Mouse (Mus musculus): ENCODE measurements around the gene Lpcat3. TPM values are rescaled to one million over a fixed set of nuclear protein-coding genes. Genes with fewer than 3 reads are reported as not detected.
A peak's percentile ranks its signal among the peaks of the same experiment; 100 is the strongest.

Lpcat3 gene
- polyA plus RNA-seq, 1 experiment: 215 TPM

- TF ChIP-seq POLR2A (IDR thresholded peaks at IDR 0.05; ENCODE audit: low read depth, low read length) (no peak), CTCF (conservative IDR thresholded peaks at IDR 0.05; ENCODE audit: insufficient read depth, insufficient read length, low read depth, low read length) (no peak)
- Histone ChIP-seq H3K27me3 (replicated peaks; ENCODE audit: control insufficient read depth, insufficient read depth, low read length) (no peaks in the 10 kb centered on the region), H3K4me1 (ENCODE audit: control insufficient read depth, insufficient read depth, low read length) (peaks cover 21% of the 10 kb centered on the region), H3K36me3 (ENCODE audit: control insufficient read depth, insufficient read depth, low read length) (no peaks in the 10 kb centered on the region), H3K4me3 (ENCODE audit: insufficient read depth, low read depth, low read length) (no peak overlapping the region), H3K27ac (ENCODE audit: insufficient read depth, low read depth, low read length) (no peak overlapping the region)
- 65% methylated on average over 8 of the region's 8 CpGs for WGBS
- no peak for DNase-seq
Observed at GRCm38 (mm10) chr6:124688151-124688758, 25.4 kb downstream of the Lpcat3 start.

- Histone ChIP-seq H3K4me1 (ENCODE audit: control insufficient read depth, insufficient read depth, low read length) (peaks cover 21% of the 10 kb centered on the region), H3K4me3 (ENCODE audit: insufficient read depth, low read depth, low read length) (no peak overlapping the region), H3K36me3 (ENCODE audit: control insufficient read depth, insufficient read depth, low read length) (no peaks in the 10 kb centered on the region), H3K27ac (ENCODE audit: insufficient read depth, low read depth, low read length) (no peak overlapping the region), H3K27me3 (replicated peaks; ENCODE audit: control insufficient read depth, insufficient read depth, low read length) (no peaks in the 10 kb centered on the region)
- no peak for DNase-seq
- 77% methylated on average over 3 of the region's 3 CpGs for WGBS
- no peak for TF ChIP-seq POLR2A (IDR thresholded peaks at IDR 0.05; ENCODE audit: low read depth, low read length)
Observed at GRCm38 (mm10) chr6:124689011-124689410, 26.2 kb downstream of the Lpcat3 start.

- Histone ChIP-seq H3K4me1 (ENCODE audit: control insufficient read depth, insufficient read depth, low read length) (peaks cover 26% of the 10 kb centered on the region), H3K27ac (ENCODE audit: insufficient read depth, low read depth, low read length) (no peak overlapping the region), H3K36me3 (ENCODE audit: control insufficient read depth, insufficient read depth, low read length) (no peaks in the 10 kb centered on the region), H3K4me3 (ENCODE audit: insufficient read depth, low read depth, low read length) (no peak overlapping the region), H3K27me3 (replicated peaks; ENCODE audit: control insufficient read depth, insufficient read depth, low read length) (no peaks in the 10 kb centered on the region)
- WGBS: 60% methylated on average over 3 of the region's 3 CpGs
- TF ChIP-seq POLR2A (IDR thresholded peaks at IDR 0.05; ENCODE audit: low read depth, low read length) (no peak), CTCF (conservative IDR thresholded peaks at IDR 0.05; ENCODE audit: insufficient read depth, insufficient read length, low read depth, low read length) (no peak)
- peak; percentile 22 for DNase-seq
Observed at GRCm38 (mm10) chr6:124690517-124690916, 27.7 kb downstream of the Lpcat3 start.

GRCm38 (mm10) chr6:124693243-124693981 lies 30.6 kb downstream of the Lpcat3 start:
- Histone ChIP-seq H3K4me3 (ENCODE audit: insufficient read depth, low read depth, low read length) (no peak overlapping the region), H3K4me1 (ENCODE audit: control insufficient read depth, insufficient read depth, low read length) (peaks cover 26% of the 10 kb centered on the region), H3K27ac (ENCODE audit: insufficient read depth, low read depth, low read length) (peak overlapping the region; percentile 90), H3K27me3 (replicated peaks; ENCODE audit: control insufficient read depth, insufficient read depth, low read length) (no peaks in the 10 kb centered on the region), H3K36me3 (ENCODE audit: control insufficient read depth, insufficient read depth, low read length) (no peaks in the 10 kb centered on the region)
- 30% methylated on average over 15 of the region's 15 CpGs for WGBS
- peak; percentile 71 for DNase-seq
- no peak for TF ChIP-seq CTCF (conservative IDR thresholded peaks at IDR 0.05; ENCODE audit: insufficient read depth, insufficient read length, low read depth, low read length)
- no peak for TF ChIP-seq POLR2A (IDR thresholded peaks at IDR 0.05; ENCODE audit: low read depth, low read length)

- H3K4me3 ChIP-seq (ENCODE audit: insufficient read depth, low read depth, low read length): no peak overlapping the region
Observed at GRCm38 (mm10) chr6:124694166-124694955, 31.5 kb downstream of the Lpcat3 start.

GRCm38 (mm10) chr6:124696441-124697150 lies 33.8 kb downstream of the Lpcat3 start:
- DNase-seq: no peak
- H3K27me3 ChIP-seq (replicated peaks; ENCODE audit: control insufficient read depth, insufficient read depth, low read length): no peaks in the 10 kb centered on the region
- TF ChIP-seq CTCF (conservative IDR thresholded peaks at IDR 0.05; ENCODE audit: insufficient read depth, insufficient read length, low read depth, low read length) (no peak), POLR2A (IDR thresholded peaks at IDR 0.05; ENCODE audit: low read depth, low read length) (no peak)
- no peak overlapping the region for H3K4me3 ChIP-seq (ENCODE audit: insufficient read depth, low read depth, low read length)
- H3K36me3 ChIP-seq (ENCODE audit: control insufficient read depth, insufficient read depth, low read length): no peaks in the 10 kb centered on the region
- no peak overlapping the region for H3K27ac ChIP-seq (ENCODE audit: insufficient read depth, low read depth, low read length)
- H3K4me1 ChIP-seq (ENCODE audit: control insufficient read depth, insufficient read depth, low read length): peaks cover 32% of the 10 kb centered on the region
- 77% methylated on average over 7 of the region's 7 CpGs for WGBS

More at GRCm38 (mm10) chr6:124694166-124694955, 31.5 kb downstream of the Lpcat3 start:
- H3K4me1 ChIP-seq (ENCODE audit: control insufficient read depth, insufficient read depth, low read length): peaks cover 31% of the 10 kb centered on the region
- DNase-seq: peak; percentile 96
- WGBS: 31% methylated on average over 15 of the region's 15 CpGs
- TF ChIP-seq CTCF (conservative IDR thresholded peaks at IDR 0.05; ENCODE audit: insufficient read depth, insufficient read length, low read depth, low read length): no peak
- TF ChIP-seq POLR2A (IDR thresholded peaks at IDR 0.05; ENCODE audit: low read depth, low read length): no peak
- H3K27ac ChIP-seq (ENCODE audit: insufficient read depth, low read depth, low read length): peak overlapping the region; percentile 90
- no peaks in the 10 kb centered on the region for H3K27me3 ChIP-seq (replicated peaks; ENCODE audit: control insufficient read depth, insufficient read depth, low read length)
- no peaks in the 10 kb centered on the region for H3K36me3 ChIP-seq (ENCODE audit: control insufficient read depth, insufficient read depth, low read length)

Data from kidney, adult 2 months (tissue).